In the genomic region with DNA sequence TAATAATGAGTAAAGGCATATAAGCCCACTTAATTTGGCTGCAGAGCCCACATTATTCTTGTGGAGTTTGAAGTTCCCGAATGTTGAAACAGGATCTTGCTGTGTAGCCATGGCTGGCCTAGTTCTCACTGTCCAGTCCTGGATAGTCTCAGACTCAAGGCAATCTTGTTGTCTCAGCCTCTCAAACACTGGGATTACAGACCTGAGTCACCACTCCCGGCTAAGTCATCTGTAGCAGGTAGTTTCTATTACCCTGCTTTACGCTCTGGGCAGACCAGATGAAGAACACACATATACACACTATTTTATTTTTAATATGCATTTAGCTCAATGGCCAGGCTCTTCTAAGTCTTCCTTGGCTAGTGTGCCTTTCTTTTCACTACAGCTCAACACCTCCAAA, we compare ENCODE assay signal across 42 mouse cellular contexts. TPM values are rescaled to one million over a fixed set of nuclear protein-coding genes. Genes with fewer than 3 reads are reported as not detected.
"Had no signal": no experiment of that assay in that cellular context is flagged by ENCODE, and none has a peak within 500 bp of the region (broad histone marks: within the 10 kb centered on the region; RNA-seq: fewer than 3 reads in every experiment).

No protein-coding gene starts in this region.

- H3K4me3 ChIP-seq: heart, embryonic 12.5 days; heart, embryonic 13.5 days; heart, embryonic 15.5 days; hindbrain, embryonic 10.5 days; hindbrain, embryonic 12.5 days; hindbrain, embryonic 13.5 days; hindbrain, embryonic 15.5 days; intestine, embryonic 15.5 days; kidney, embryonic 15.5 days; layer of hippocampus, adult 2 months; left cerebral cortex, adult 2 months had no signal

- H3K27me3 ChIP-seq: heart, embryonic 12.5 days; hindbrain, embryonic 12.5 days; hindbrain, embryonic 13.5 days; hindbrain, embryonic 15.5 days; intestine, embryonic 15.5 days had no signal

- H3K27ac ChIP-seq: heart, embryonic 13.5 days; heart, embryonic 15.5 days; hindbrain, embryonic 10.5 days; hindbrain, embryonic 12.5 days; hindbrain, embryonic 13.5 days; hindbrain, embryonic 14.5 days; hindbrain, embryonic 15.5 days; hindbrain, postnatal 0 days; intestine, embryonic 15.5 days; kidney, embryonic 15.5 days; kidney, postnatal 0 days; layer of hippocampus, adult 2 months; left cerebral cortex, adult 2 months had no signal

- H3K9ac ChIP-seq: heart, embryonic 12.5 days; heart, embryonic 13.5 days; heart, embryonic 15.5 days; hindbrain, embryonic 12.5 days; hindbrain, embryonic 13.5 days; hindbrain, embryonic 14.5 days; hindbrain, embryonic 15.5 days; intestine, embryonic 15.5 days; kidney, embryonic 15.5 days had no signal

- H3K4me2 ChIP-seq: heart, embryonic 11.5 days; heart, embryonic 12.5 days; heart, embryonic 13.5 days; heart, embryonic 15.5 days; hindbrain, embryonic 12.5 days; hindbrain, embryonic 13.5 days; hindbrain, embryonic 14.5 days; hindbrain, embryonic 15.5 days; intestine, embryonic 15.5 days; kidney, embryonic 15.5 days had no signal

- DNase-seq: heart, postnatal 10 days; heart, postnatal 14 days; heart, postnatal 36 days; kidney, adult 11 months; kidney, adult 18-20 months; kidney, adult 2 months; kidney, adult 8-10 months; kidney, adult 9 months; kidney, postnatal 10 days; kidney, postnatal 14 days; kidney, postnatal 25 days; kidney, postnatal 36 days; kidney, postnatal 4 days; layer of hippocampus, adult 9-11 months; layer of hippocampus, postnatal 36 days had no signal

- ATAC-seq: hindbrain, embryonic 16.5 days; hindbrain, postnatal 0 days; inflammation-experienced regulatory T-cells, adult 6 months; intestine, embryonic 15.5 days; intestine, embryonic 16.5 days; intestine, postnatal 0 days had no signal

- H3K9me3 ChIP-seq: heart, embryonic 12.5 days; heart, embryonic 13.5 days; heart, embryonic 15.5 days; hindbrain, embryonic 10.5 days; hindbrain, embryonic 12.5 days; hindbrain, embryonic 13.5 days; hindbrain, embryonic 15.5 days; intestine, embryonic 15.5 days; kidney, embryonic 15.5 days had no signal

- H3K36me3 ChIP-seq: heart, embryonic 12.5 days; heart, embryonic 13.5 days; heart, embryonic 15.5 days; hindbrain, embryonic 10.5 days; hindbrain, embryonic 12.5 days; hindbrain, embryonic 13.5 days; hindbrain, embryonic 15.5 days; intestine, embryonic 15.5 days; kidney, embryonic 15.5 days had no signal

- H3K4me1 ChIP-seq: heart, embryonic 13.5 days; heart, embryonic 15.5 days; hindbrain, embryonic 12.5 days; hindbrain, embryonic 13.5 days; hindbrain, embryonic 15.5 days had no signal

RNA-seq across cellular contexts. Expression of gene Ephb3, which starts 8.0 kb away (rescaled TPM):
- polyA plus RNA-seq: inflammation-experienced regulatory T-cells, adult 6 months had no signal

RNA-seq across cellular contexts. Expression of gene Teddm3, which starts 42.8 kb away (rescaled TPM):
- total RNA-seq: heart, postnatal 10 days; heart, postnatal 14 days; heart, postnatal 25 days; heart, postnatal 36 days; hematopoietic stem cell, adult 5-6 weeks had no signal
- polyA plus RNA-seq: heart, embryonic 11.5 days; heart, embryonic 12.5 days; heart, embryonic 13.5 days; heart, embryonic 14.5 days; heart, embryonic 15.5 days; heart, embryonic 16.5 days; heart, postnatal 0 days; hindbrain, embryonic 10.5 days; hindbrain, embryonic 11.5 days; hindbrain, embryonic 12.5 days; intestine, embryonic 14.5 days; intestine, embryonic 15.5 days; kidney, adult 2 months; kidney, embryonic 14.5 days; kidney, embryonic 15.5 days; kidney, postnatal 0 days had no signal
